Mouse (Mus musculus) cerebellum, postnatal 4 days (tissue): ENCODE data around the gene Grasp.
A peak's percentile ranks its signal among the peaks of the same experiment; 100 is the strongest.

Experiments
- DNase-seq, 2 experiments: peaks; one replicate each; pipeline ENCODE4 v3.0.0; 2022; ENCODE audit warnings: low spot score in 2 of 2, mixed read lengths in 1 of 2

The Grasp gene

GRCm38 (mm10) chr15:101228866-101229590, 5.0 kb downstream of the Grasp start:
- no peak for DNase-seq

DNA sequence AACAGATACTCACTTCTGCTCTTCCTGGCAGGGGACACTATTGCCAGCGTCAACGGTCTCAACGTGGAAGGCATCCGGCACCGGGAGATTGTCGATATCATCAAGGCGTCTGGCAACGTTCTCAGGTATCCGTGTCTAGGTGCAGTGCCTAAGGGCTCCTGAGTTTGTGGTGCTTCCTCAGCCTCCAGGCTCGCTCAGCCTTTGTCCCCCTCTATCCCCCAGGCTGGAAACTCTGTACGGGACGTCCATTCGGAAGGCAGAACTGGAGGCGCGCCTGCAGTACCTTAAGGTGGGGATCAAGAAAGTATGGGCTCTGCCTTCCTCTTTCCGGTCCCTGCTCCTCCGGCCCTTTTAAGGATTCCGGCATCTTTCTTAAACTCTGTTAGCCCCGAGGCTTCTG, 6.5 kb downstream of the Grasp start:
- DNase-seq, result no peak

DNA sequence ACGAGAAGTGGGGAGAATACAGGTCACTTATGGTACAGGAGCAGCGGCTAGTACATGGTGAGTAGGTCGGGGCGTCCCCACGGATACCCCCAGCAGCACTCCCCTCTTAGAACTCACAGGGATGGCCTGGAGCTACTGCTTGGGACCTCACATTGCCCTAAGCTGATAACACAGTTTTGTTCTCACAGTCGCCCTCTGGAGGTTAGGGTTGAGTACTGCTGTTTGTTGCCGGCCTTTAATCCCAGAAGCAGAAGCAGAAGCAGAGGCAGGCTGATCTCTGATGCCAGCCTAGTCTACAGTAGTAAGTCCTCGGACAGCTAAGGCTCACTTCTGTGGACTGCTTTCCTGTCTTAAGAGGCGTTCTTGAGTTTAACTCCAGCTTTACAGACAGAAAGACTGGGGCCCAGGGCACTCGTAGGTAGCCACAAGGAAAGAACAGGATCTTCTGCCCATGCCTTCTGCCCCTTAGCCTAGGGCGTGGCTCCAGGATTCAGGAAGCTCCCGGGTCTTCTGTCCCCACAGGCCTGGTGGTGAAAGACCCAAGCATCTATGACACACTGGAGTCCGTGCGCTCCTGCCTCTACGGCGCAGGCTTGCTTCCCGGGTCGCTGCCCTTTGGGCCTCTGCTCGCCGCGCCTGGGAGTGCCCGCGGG, 7.1 kb downstream of the Grasp start:
- no peak for DNase-seq

GRCm38 (mm10) chr15:101231648-101232180, 7.7 kb downstream of the Grasp start:
- DNase-seq, result no peak

GRCm38 (mm10) chr15:101232607-101233006, 8.6 kb downstream of the Grasp start:
- no peak for DNase-seq

- DNase-seq, result no peak
Observed at GRCm38 (mm10) chr15:101233183-101233582, 9.2 kb downstream of the Grasp start.

- DNase-seq, result no peak
Observed at GRCm38 (mm10) chr15:101233641-101234275, 9.8 kb downstream of the Grasp start.

- no peak for DNase-seq
Observed at GRCm38 (mm10) chr15:101234611-101235341, 10.8 kb downstream of the Grasp start.

DNA sequence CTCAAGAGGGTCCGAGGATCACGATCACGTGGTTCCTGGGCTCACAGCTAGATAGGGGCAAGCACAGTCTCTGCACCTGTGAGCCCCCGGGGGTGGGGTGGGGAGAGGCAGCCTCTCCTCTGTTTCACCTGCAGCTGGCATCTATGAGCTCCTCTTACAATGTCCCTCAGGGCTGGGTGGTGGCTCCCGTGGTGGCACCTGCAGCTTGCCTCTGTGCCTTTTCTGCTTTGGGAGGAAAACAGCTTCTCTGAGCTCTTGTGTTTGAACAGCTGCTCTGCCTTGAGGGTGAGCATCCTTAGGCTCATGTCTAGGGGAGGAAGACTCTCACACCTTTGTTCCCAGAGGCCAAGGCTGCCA, 11.3 kb downstream of the Grasp start:
- DNase-seq, result no peak

DNA sequence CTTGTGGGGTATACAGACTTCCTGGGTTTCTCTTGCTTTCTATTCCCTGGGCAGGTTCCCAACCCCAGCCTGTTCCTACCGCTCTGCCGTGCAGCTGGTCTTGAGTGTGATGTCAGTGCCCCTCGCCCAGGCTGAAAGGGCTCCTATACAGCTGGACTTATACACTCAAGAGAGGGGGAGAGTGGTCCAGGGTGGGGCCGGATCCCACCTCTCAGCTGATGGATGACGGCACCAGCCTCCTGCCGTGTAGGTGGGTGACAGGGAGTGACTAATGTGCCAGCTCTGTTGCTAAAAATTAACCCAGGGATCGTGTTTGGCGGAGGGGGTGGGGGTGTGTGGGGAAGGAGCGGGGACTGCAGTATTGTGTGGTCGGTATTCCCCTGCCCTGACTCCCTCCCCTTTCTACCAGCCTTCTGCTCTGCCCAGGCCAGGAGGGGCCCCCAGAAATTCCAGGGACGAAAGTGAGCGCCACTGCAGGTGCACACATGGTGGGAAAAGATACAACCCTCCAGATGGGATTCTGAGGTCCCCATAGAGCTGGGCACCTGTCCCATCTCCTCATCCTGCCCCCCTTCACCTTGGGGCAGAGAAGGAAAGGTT, 11.8 kb downstream of the Grasp start:
- no peak for DNase-seq

DNA sequence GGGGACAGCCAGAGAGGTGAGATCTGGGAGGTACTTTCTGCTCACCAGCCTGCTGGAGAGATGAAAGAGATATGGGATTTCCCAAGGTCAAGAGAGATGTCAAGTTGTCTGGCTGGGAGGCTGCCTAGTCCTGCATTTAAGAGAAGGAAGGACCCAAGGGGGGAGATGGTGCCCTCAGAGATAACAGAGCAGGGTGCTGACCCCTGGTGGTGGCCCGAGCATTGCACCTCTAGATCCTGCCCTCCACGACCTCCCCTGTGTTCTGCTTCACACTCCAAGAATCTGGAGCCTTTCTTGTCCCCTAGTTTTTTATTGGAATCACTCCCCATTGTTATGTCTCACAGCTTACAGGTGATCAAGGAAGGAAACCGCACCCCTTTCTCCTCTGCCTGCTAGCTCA, 12.9 kb downstream of the Grasp start:
- peak in 1 of 2 experiments; percentile 65 for DNase-seq

GRCm38 (mm10) chr15:101238885-101239511, 15.0 kb downstream of the Grasp start:
- DNase-seq, result peak in 1 of 2 experiments; percentile 65

GRCm38 (mm10) chr15:101239821-101240220, 15.8 kb downstream of the Grasp start:
- DNase-seq, result no peak

- DNase-seq, result peak; percentile 71 to 88
Observed at GRCm38 (mm10) chr15:101240799-101241204, 16.8 kb downstream of the Grasp start.

- no peak for DNase-seq
Observed at GRCm38 (mm10) chr15:101241236-101241635, 17.2 kb downstream of the Grasp start.

DNA sequence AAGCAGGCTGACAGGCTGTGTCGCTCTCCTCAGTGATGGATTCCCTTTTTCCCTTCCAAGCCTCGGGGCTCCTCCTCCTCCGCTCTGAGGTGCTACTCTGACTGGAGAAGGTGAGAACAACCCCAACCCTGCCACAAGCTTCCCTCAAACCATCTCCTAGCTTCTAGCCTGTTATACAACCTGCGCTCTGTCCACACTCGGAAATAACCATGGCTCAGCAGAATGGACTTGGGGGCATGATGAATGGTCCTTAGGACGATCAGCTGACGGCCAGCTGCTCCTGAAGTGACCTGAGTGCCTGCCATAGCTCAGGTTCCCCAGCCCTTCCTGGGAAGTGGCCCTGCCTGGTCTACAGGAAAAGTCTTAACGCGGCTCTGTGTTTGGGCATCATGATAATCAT, 17.9 kb downstream of the Grasp start:
- no peak for DNase-seq

DNA sequence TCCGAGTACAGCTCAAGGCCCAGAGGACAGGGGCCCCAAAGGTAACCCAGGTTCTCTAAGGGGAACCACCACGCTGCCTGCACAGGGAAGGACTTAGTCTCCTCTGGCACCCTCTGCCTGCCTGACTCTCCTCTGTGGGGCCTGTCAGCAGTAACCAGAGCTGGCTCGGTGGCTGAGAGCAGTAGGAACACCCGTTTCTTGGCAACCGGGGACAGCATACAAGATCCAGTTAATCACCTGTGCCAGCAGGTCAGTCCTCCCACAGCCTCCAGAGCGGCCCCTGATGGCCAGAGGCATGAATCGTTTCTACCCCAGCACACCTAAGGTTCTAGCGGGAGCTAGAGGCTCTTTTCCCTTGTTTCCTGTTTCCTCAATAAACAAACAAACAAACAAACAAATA, 18.7 kb downstream of the Grasp start:
- no peak for DNase-seq

GRCm38 (mm10) chr15:101244012-101244411, 20.0 kb downstream of the Grasp start:
- DNase-seq, result no peak

DNA sequence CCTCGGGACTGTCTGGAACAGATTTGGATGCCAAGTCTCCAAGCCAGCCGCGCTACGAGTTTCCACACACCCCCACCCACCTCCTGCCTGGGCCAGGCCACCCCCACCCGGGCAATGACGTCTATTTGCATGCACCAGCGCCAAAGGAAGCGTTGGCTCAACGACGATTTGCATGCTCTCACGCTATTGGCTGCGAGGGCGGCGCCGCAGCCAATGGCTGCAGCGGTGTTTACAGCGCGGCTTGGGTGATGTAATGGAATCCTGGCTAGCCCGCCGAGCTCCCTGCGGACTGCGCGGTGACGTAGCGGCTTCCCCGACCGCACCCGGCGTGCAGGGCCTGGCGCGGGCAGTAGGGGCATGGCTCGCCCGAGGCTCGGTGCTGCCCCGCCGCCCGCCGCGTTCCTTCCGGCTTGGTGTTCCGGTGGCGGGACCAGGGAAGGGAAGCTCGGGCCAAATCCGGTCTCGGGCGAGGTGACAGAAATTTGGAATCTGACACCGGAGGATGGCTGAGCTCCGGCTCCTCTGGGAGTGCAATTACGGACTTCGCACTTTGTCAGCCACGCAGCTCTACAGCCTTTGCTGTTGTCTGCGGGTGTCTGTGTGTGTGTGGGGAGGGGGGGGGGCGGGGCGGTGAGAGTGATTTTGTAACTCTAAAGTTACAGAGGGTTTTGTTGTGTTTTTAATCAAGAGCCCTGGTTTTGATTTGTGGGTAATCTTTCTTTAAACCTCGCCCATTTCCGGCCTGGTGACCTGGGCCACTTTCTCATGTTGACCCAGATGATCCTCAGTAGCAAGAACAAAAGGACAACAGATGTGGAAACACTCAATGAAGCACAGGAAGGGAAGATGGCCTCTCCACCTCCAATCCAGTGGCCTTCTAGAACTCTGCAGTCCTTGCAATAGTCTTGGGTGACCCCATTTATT, 22.5 kb downstream of the Grasp start:
- peak; percentile 79 to 88 for DNase-seq

- DNase-seq, result no peak
Observed at GRCm38 (mm10) chr15:101247155-101247498, 23.1 kb downstream of the Grasp start.
